Mouse (Mus musculus): Measurements from ENCODE around the gene Hist1h4f. TPM values are rescaled to one million over a fixed set of nuclear protein-coding genes. Genes with fewer than 3 reads are reported as not detected.
"Not testable (repeated sequence)": the region's sequence is repeated elsewhere in the genome, so short reads cannot be mapped to it uniquely, and the experiment has no call there.

Gene Hist1h4f
- polyA plus RNA-seq, 1 experiment from 2014 or later, result 1.1 TPM

- no peak for DNase-seq
- Histone ChIP-seq H3K4me2 (ENCODE audit: low read depth, low read length) (peak overlapping the region; percentile 71), H3K9ac (replicated peaks) (peak overlapping the region; percentile 82), H3K9me3 (ENCODE audit: low read length) (no peaks in the 10 kb centered on the region), H3K4me1 (ENCODE audit: insufficient read depth) (peaks cover 14% of the 10 kb centered on the region), H3K27me3 (ENCODE audit: insufficient read depth, low read length) (no peaks in the 10 kb centered on the region), H3K27ac (ENCODE audit: low read depth) (peak overlapping the region; percentile 88), H3K36me3 (replicated peaks; ENCODE audit: insufficient read depth, low read length) (no peaks in the 10 kb centered on the region), H3K4me3 (ENCODE audit: low read depth, low read length) (peak overlapping the region; percentile 53)
- no peak for ATAC-seq
- TF ChIP-seq CTCF (IDR thresholded peaks at IDR 0.05; ENCODE audit: low read depth) (no peak), EP300 (IDR thresholded peaks at IDR 0.05; ENCODE audit: low read depth) (no peak)
- WGBS (ENCODE audit: insufficient replicate concordance), result 18% methylated on average over 7 of the region's 7 CpGs
These were observed 25.0 kb upstream of the Hist1h4f start for GRCm38 (mm10) chr13:23576351-23576881.

DNA sequence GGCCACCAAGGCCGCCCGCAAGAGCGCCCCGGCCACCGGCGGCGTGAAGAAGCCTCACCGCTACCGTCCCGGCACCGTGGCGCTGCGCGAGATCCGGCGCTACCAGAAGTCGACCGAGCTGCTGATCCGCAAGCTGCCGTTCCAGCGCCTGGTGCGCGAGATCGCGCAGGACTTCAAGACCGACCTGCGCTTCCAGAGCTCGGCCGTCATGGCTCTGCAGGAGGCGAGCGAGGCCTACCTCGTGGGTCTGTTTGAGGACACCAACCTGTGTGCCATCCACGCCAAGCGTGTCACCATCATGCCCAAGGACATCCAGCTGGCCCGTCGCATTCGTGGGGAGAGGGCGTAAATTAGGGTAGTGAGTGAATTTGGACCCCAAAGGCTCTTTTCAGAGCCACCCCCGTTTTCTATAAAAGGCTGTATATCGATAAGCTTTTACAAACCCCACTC is 24.4 kb upstream of the Hist1h4f start:
- Histone ChIP-seq H3K4me1 (ENCODE audit: insufficient read depth) (peaks cover 14% of the 10 kb centered on the region), H3K9ac (replicated peaks) (peak overlapping the region; percentile 82), H3K27ac (ENCODE audit: low read depth) (peak overlapping the region; percentile 88), H3K4me3 (ENCODE audit: low read depth, low read length) (peak overlapping the region; percentile 53), H3K4me2 (ENCODE audit: low read depth, low read length) (peak overlapping the region; percentile 71)
- not testable (repeated sequence) for H3K9me3 ChIP-seq (ENCODE audit: low read length); H3K36me3 ChIP-seq (replicated peaks; ENCODE audit: insufficient read depth, low read length); H3K27me3 ChIP-seq (ENCODE audit: insufficient read depth, low read length); ATAC-seq
- peak; percentile 41 for DNase-seq
- WGBS (ENCODE audit: insufficient replicate concordance), result 0% methylated on average over 9 of the region's 40 CpGs

DNA sequence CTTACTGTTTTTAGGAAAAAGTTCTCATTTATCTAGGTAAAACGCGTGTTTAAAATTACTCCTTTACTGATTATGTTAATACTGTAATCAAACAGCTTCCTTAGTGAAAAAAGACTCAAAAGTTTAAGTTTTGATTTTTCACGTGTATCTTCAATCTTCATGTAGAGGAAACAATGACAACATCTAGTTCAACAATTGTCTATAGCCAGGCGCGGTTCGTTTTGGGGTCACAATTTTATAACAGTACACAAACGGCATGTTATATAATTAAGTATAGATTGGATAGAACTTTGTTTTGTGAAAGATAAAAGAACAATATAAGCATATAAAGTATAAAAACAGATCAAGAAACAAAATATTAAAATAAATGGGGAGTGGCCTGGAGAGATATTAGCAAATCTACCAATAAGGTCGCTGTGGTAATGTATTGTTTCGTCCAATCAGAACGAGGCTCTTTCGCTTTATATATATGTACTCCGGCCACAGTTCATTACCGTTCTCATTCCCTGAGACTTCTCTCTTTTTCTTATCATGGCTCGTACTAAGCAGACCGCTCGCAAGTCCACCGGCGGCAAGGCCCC is 23.9 kb upstream of the Hist1h4f start, which contains the start of gene Hist1h3d:
Gene Hist1h3d, plus strand, starts transcription at position 493 of the 581 bp plus-strand sequence.
- peak within 1 kb of the TSS; percentile 88 for H3K27ac ChIP-seq (ENCODE audit: low read depth)
- peak; percentile 66 for DNase-seq
- peak within 1 kb of the TSS; percentile 71 for H3K4me2 ChIP-seq (ENCODE audit: low read depth, low read length)
- no peaks in the 10 kb centered on the region for H3K27me3 ChIP-seq (ENCODE audit: insufficient read depth, low read length)
- 4% methylated on average over 18 of the region's 18 CpGs for WGBS (ENCODE audit: insufficient replicate concordance)
- H3K36me3 ChIP-seq (replicated peaks; ENCODE audit: insufficient read depth, low read length), result no peaks in the 10 kb centered on the region
- no peaks in the 10 kb centered on the region for H3K9me3 ChIP-seq (ENCODE audit: low read length)
- peak; percentile 7; the same call in 1 of the 2 replicates for TF ChIP-seq EP300 (IDR thresholded peaks at IDR 0.05; ENCODE audit: low read depth)
- TF ChIP-seq CTCF (IDR thresholded peaks at IDR 0.05; ENCODE audit: low read depth), result no peak
- H3K4me1 ChIP-seq (ENCODE audit: insufficient read depth), result peaks cover 10% of the 10 kb centered on the region
- H3K9ac ChIP-seq (replicated peaks), result peak within 1 kb of the TSS; percentile 82
- peak within 1 kb of the TSS; percentile 53 for H3K4me3 ChIP-seq (ENCODE audit: low read depth, low read length)
- peak; percentile 20 for ATAC-seq

- H3K36me3 ChIP-seq (replicated peaks; ENCODE audit: insufficient read depth, low read length); ATAC-seq; DNase-seq; H3K9me3 ChIP-seq (ENCODE audit: low read length); H3K27me3 ChIP-seq (ENCODE audit: insufficient read depth, low read length): not testable (repeated sequence)
- H3K27ac ChIP-seq (ENCODE audit: low read depth), result peak overlapping the region; percentile 88
- peak overlapping the region; percentile 53 for H3K4me3 ChIP-seq (ENCODE audit: low read depth, low read length)
- peak overlapping the region; percentile 57 for H3K9ac ChIP-seq (replicated peaks)
- peak overlapping the region; percentile 67 for H3K4me2 ChIP-seq (ENCODE audit: low read depth, low read length)
- H3K4me1 ChIP-seq (ENCODE audit: insufficient read depth), result peaks cover 10% of the 10 kb centered on the region
- 2% methylated on average over 5 of the region's 39 CpGs for WGBS (ENCODE audit: insufficient replicate concordance)
These were observed 23.2 kb upstream of the Hist1h4f start for GRCm38 (mm10) chr13:23574546-23575170.

DNA sequence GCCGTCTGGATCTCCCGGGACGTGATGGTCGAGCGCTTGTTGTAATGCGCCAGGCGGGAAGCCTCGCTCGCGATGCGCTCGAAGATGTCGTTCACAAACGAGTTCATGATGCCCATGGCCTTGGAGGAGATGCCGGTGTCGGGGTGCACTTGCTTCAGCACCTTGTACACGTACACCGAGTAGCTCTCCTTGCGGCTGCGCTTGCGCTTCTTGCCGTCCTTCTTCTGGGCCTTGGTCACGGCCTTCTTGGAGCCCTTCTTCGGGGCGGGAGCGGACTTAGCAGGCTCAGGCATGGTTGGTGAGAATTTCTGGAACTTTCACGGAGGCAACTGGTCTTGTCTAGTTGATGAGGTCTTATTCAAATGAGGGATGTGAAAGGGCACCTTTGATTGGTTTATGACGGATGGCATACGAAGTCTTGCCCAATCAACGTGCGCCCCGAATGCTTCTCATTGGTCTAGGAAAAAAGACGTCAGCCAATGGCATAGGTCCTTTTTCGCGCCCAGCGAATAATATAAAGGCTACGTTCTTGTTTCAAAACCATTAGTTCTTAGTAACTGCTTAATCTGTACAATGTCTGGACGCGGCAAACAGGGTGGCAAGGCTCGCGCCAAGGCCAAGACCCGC is 22.6 kb upstream of the Hist1h4f start, which contains the start of the genes Hist1h2bf and Hist1h2ad:
Gene Hist1h2bf, minus strand, starts transcription at position 299 of the 627 bp plus-strand sequence.
Gene Hist1h2ad, plus strand, starts transcription at position 484 of the 627 bp plus-strand sequence.
- peak; percentile 90 for TF ChIP-seq EP300 (IDR thresholded peaks at IDR 0.05; ENCODE audit: low read depth)
- WGBS (ENCODE audit: insufficient replicate concordance), result 0% methylated on average over 22 of the region's 42 CpGs
- peak; percentile 80 for ATAC-seq

DNA sequence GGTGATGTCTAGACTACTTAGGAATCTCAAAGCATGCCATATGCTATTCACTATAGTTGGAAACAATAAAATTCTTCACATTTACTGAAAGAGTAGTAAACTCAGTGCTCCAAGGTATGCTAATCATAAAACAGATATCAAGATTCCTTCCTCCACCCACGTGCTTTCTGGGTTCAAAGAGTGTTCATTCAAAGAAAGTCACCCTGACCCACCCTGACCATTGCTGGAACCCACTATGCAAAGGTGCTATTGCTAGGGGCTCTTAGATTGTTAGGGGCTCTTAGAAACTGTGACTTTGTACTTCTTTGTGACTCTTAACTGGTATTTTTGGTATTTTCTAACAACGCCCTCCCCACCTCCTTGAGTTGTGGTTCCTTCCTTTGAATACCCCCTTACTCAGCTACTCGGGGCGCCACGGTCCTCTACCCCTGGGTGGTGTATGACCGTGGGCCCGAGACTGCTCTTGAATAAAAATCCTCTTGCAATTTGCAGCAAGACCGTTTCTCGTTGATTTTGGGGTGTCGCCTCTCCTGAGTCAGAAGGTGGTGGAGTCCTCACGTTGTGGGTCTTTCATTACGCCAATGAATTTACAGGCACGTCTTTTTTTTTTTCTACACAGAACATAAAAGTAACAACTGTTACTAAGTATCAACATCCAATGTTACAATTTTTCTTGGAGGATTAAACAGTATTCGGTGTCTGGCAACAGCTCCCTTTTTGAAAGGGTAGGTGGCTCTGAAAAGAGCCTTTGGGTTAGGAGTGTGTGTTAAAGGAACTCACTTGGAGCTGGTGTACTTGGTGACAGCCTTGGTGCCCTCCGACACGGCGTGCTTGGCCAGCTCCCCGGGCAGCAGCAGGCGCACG is 21.8 kb upstream of the Hist1h4f start:
- Histone ChIP-seq H3K27ac (ENCODE audit: low read depth) (peak overlapping the region; percentile 98), H3K4me3 (ENCODE audit: low read depth, low read length) (peak overlapping the region; percentile 52), H3K4me2 (ENCODE audit: low read depth, low read length) (peak overlapping the region; percentile 69), H3K4me1 (ENCODE audit: insufficient read depth) (peaks cover 10% of the 10 kb centered on the region), H3K9ac (replicated peaks) (peak overlapping the region; percentile 80)
- H3K36me3 ChIP-seq (replicated peaks; ENCODE audit: insufficient read depth, low read length); H3K9me3 ChIP-seq (ENCODE audit: low read length); H3K27me3 ChIP-seq (ENCODE audit: insufficient read depth, low read length): not testable (repeated sequence)
- DNase-seq (peak; percentile 49), ATAC-seq (0 out of 2 replicates have a peak, but pooled peaks have one; percentile 0)
- WGBS (ENCODE audit: insufficient replicate concordance), result 10% methylated on average over 17 of the region's 20 CpGs

More for the DNA sequence above, 22.6 kb upstream of the Hist1h4f start, which contains the start of the genes Hist1h2bf and Hist1h2ad:
- DNase-seq, result peak; percentile 89
- H3K9ac ChIP-seq (replicated peaks), result peak within 1 kb of the TSS; percentile 82
- H3K4me1 ChIP-seq (ENCODE audit: insufficient read depth), result peaks cover 10% of the 10 kb centered on the region
- not testable (repeated sequence) for H3K27me3 ChIP-seq (ENCODE audit: insufficient read depth, low read length); H3K36me3 ChIP-seq (replicated peaks; ENCODE audit: insufficient read depth, low read length); H3K9me3 ChIP-seq (ENCODE audit: low read length)
- H3K4me3 ChIP-seq (ENCODE audit: low read depth, low read length), result peak within 1 kb of the TSS; percentile 53
- peak within 1 kb of the TSS; percentile 69 for H3K4me2 ChIP-seq (ENCODE audit: low read depth, low read length)
- H3K27ac ChIP-seq (ENCODE audit: low read depth), result peak within 1 kb of the TSS; percentile 98

All from liver, postnatal 0 days (tissue).